Mouse (Mus musculus) CH12.LX (cell line): ENCODE data around the gene Rin3. TPM values are rescaled to one million over a fixed set of nuclear protein-coding genes. Genes with fewer than 3 reads are reported as not detected.

Source experiments
- DNase-seq: peaks from one replicate; pipeline ENCODE4 v3.0.0-alpha.2; 2013; ENCODE audit errors: extremely low read depth
- H3K27ac ChIP-seq: 2 replicates; pipeline ENCODE4 v1.5.1; 2012; ENCODE audit warnings: low read depth, mild to moderate bottlenecking, control low read depth, moderate library complexity; ENCODE audit not compliant: insufficient read depth
- H3K27me3 ChIP-seq: replicated peaks from 2 replicates; pipeline ENCODE3; 2012; ENCODE audit warnings: inconsistent platforms
- H3K36me3 ChIP-seq, 2 experiments: replicated peaks in 1 of 2; 2 replicates each; pipeline versions ENCODE3 to v1.6.1; 2012; ENCODE audit warnings: inconsistent platforms in 1 of 2, low read length in 1 of 2, mild to moderate bottlenecking in 1 of 2, mixed read lengths in 1 of 2, moderate library complexity in 1 of 2; ENCODE audit not compliant: control insufficient read depth in 1 of 2, insufficient read depth in 1 of 2
- H3K4me1 ChIP-seq, 2 experiments: 2 replicates each; pipeline ENCODE4 v1.6.1; 2012; ENCODE audit warnings: inconsistent platforms in 1 of 2, moderate library complexity in 1 of 2; ENCODE audit not compliant: insufficient read depth in 2 of 2, control insufficient read depth in 1 of 2
- H3K4me2 ChIP-seq: 2 replicates; pipeline ENCODE4 v1.6.1; 2012; ENCODE audit warnings: low read depth, mild to moderate bottlenecking, control low read depth; ENCODE audit not compliant: poor library complexity, insufficient read depth, severe bottlenecking
- H3K4me3 ChIP-seq, 3 experiments: fragments of 150-350 bp in 1 of 3; sonication (generic) in 1 of 3; replicated peaks in 1 of 3; 2 replicates each; pipeline versions ENCODE3 to v1.5.1; 2011 to 2012; ENCODE audit warnings: low read depth in 2 of 3, low read length in 2 of 3, mild to moderate bottlenecking in 2 of 3, moderate library complexity in 2 of 3, control low read depth in 1 of 3, improper control_type of control experiment in 1 of 3, inconsistent platforms in 1 of 3, mixed read lengths in 1 of 3; ENCODE audit not compliant: poor library complexity in 1 of 3
- H3K79me2 ChIP-seq: replicated peaks from 2 replicates; pipeline ENCODE4 v1.6.1; 2012; ENCODE audit warnings: mild to moderate bottlenecking, moderate library complexity; ENCODE audit not compliant: control insufficient read depth, poor library complexity, insufficient read depth, severe bottlenecking; ENCODE audit errors: extremely low read depth
- H3K9ac ChIP-seq: 2 replicates; pipeline ENCODE4 v1.6.1; 2012; ENCODE audit warnings: low read depth, mild to moderate bottlenecking, control low read depth, moderate library complexity; ENCODE audit not compliant: insufficient read depth
- H3K9me3 ChIP-seq: replicated peaks from 2 replicates; pipeline ENCODE3; 2012; ENCODE audit warnings: low read length, inconsistent platforms, mixed read lengths
- CHD2 ChIP-seq: IDR thresholded peaks from 2 replicates; pipeline ENCODE4 v1.6.1; 2011; ENCODE audit warnings: low read length, improper control_type of control experiment
- EP300 ChIP-seq: IDR thresholded peaks from 2 replicates; pipeline ENCODE4 v1.6.1; 2011; ENCODE audit warnings: low read length, improper control_type of control experiment
- GABPA ChIP-seq: IDR thresholded peaks from 2 replicates; pipeline ENCODE4 v1.6.1; 2012; ENCODE audit warnings: low read depth, low read length, improper control_type of control experiment, inconsistent platforms; ENCODE audit not compliant: insufficient replicate concordance
- IRF4 ChIP-seq: IDR thresholded peaks from 2 replicates; pipeline ENCODE4 v1.6.1; 2014; ENCODE audit warnings: low read depth, mild to moderate bottlenecking, inconsistent platforms, low read length, improper control_type of control experiment
- JUND ChIP-seq: conservative IDR thresholded peaks from 2 replicates; pipeline ENCODE4 v1.6.1; 2011; ENCODE audit warnings: low read depth, low read length, improper control_type of control experiment
- KAT2A ChIP-seq: IDR thresholded peaks from 2 replicates; pipeline ENCODE4 v1.6.1; 2012; ENCODE audit warnings: low read length, improper control_type of control experiment, inconsistent platforms; ENCODE audit not compliant: insufficient replicate concordance
- MAX ChIP-seq: IDR thresholded peaks from 2 replicates; pipeline ENCODE4 v1.6.1; 2011; ENCODE audit warnings: low read length, improper control_type of control experiment
- POLR2AphosphoS2 ChIP-seq: IDR thresholded peaks from 2 replicates; pipeline ENCODE4 v1.6.1; 2011; ENCODE audit warnings: low read depth, low read length, improper control_type of control experiment
- RAD21 ChIP-seq: IDR thresholded peaks from 2 replicates; pipeline ENCODE4 v1.6.1; 2011; ENCODE audit warnings: low read depth, mild to moderate bottlenecking, low read length, improper control_type of control experiment, moderate library complexity
- RCOR1 ChIP-seq: conservative IDR thresholded peaks from 2 replicates; pipeline ENCODE4 v1.6.1; 2012; ENCODE audit warnings: low read depth, mild to moderate bottlenecking, inconsistent platforms, low read length, improper control_type of control experiment
- SIN3A ChIP-seq: IDR thresholded peaks from 2 replicates; pipeline ENCODE4 v1.6.1; 2012; ENCODE audit warnings: low read length, improper control_type of control experiment, inconsistent platforms
- TBP ChIP-seq: conservative IDR thresholded peaks from 2 replicates; pipeline ENCODE4 v1.6.1; 2011; ENCODE audit warnings: low read depth, low read length, improper control_type of control experiment
- TCF12 ChIP-seq: IDR thresholded peaks from 2 replicates; pipeline ENCODE4 v1.6.1; 2014; ENCODE audit warnings: low read depth, mild to moderate bottlenecking, inconsistent platforms, low read length, improper control_type of control experiment
- UBTF ChIP-seq: IDR thresholded peaks from 2 replicates; pipeline ENCODE4 v1.6.1; 2012; ENCODE audit warnings: low read depth, mild to moderate bottlenecking, inconsistent platforms, low read length, improper control_type of control experiment, moderate library complexity
- USF1 ChIP-seq: IDR thresholded peaks from 2 replicates; pipeline ENCODE4 v1.6.1; 2014; ENCODE audit warnings: low read depth, mild to moderate bottlenecking, inconsistent platforms, low read length, improper control_type of control experiment
- ZC3H11A ChIP-seq: IDR thresholded peaks from 2 replicates; pipeline ENCODE4 v1.6.1; 2012; ENCODE audit warnings: low read depth, mild to moderate bottlenecking, inconsistent platforms, low read length, improper control_type of control experiment
- ZKSCAN1 ChIP-seq: IDR thresholded peaks from 2 replicates; pipeline ENCODE4 v1.6.1; 2012; ENCODE audit warnings: low read depth, inconsistent platforms, low read length, improper control_type of control experiment, borderline replicate concordance
- dilution Hi-C: fragments of 300-500 bp; cut with MboI; formaldehyde crosslinking; loops from 2 replicates; pipeline ENCODE4 v1.14.3; 2020; ENCODE audit warnings: low sequenced_read_pairs; ENCODE audit not compliant: extremely low pct_unique_long_range_greater_than_20kb, extremely low pct_ligation_motif_present
- in situ Hi-C: fragments of 300-500 bp; cut with MboI; formaldehyde crosslinking; loops from 3 replicates; pipeline ENCODE4 v1.14.3; 2019; ENCODE audit warnings: low sequenced_read_pairs, low pct_ligation_motif_present, low pct_unique_long_range_greater_than_20kb, mixed read lengths
- polyA plus RNA-seq: library from polyadenylated mRNA; unstranded; fragments of >175 nt; gene quantifications from 2 replicates; pipeline ENCODE4 v1.2.1, GENCODE M21; 2012; ENCODE audit warnings: low read depth; ENCODE audit not compliant: insufficient read length
- total RNA-seq, 2 experiments: library from RNA; depleted of rRNA; stranded (reverse); fragments of 300-350 nt in 1 of 2; fragments of >200 nt in 1 of 2; gene quantifications; 2 replicates each; pipeline ENCODE4 v1.2.3; 2012 to 2014

Rin3 gene
- total and polyA plus RNA-seq, 3 experiments, result 2.4 to 10.0 (median 8.4) TPM

GRCm38 (mm10) chr12:102395998-102396991, 113.4 kb downstream of the Rin3 start:
- TF ChIP-seq ZC3H11A (no peak), TCF12 (no peak), ZKSCAN1 (no peak)
- TF ChIP-seq, all 38 proteins: peak for 0
- dilution Hi-C loops, result no loop called here
- Histone ChIP-seq H3K36me3 (peaks cover 55 to 92% of the 10 kb centered on the region in 2 experiments), H3K4me3 (no peak overlapping the region), H3K9me3 (no peaks in the 10 kb centered on the region), H3K4me1 (no peaks in the 10 kb centered on the region), H3K27me3 (no peaks in the 10 kb centered on the region), H3K27ac (no peak overlapping the region), H3K79me2 (no peaks in the 10 kb centered on the region), H3K4me2 (no peak overlapping the region), H3K9ac (no peak overlapping the region)
- DNase-seq, result no peak
- in situ Hi-C loops, result loop anchor here (5.0 kb wide), 1 partner anchor 56 kb away; no protein-coding TSS in a partner anchor

DNA sequence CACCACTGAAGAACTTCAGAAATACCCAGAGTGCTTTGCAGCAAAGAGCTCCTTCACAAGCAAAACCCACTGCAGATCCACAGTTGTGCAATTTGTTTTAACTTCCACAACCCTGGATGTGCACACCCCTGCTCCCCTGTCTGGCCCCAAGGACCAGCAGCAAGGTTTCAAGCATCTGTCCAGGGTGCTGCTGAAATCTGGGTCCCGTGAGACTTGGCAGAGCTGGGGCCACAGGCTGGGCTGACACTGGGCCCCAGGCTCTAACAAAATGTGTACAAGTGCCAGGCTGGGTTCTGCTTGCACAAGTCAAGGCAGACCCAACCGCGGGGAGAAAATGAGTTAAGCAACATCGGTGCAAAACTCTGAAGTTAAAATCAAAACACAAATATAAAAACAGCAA, 115.7 kb downstream of the Rin3 start:
- Histone ChIP-seq H3K9ac (no peak overlapping the region), H3K4me3 (no peak overlapping the region), H3K27me3 (no peaks in the 10 kb centered on the region), H3K9me3 (no peaks in the 10 kb centered on the region), H3K4me2 (no peak overlapping the region), H3K36me3 (peaks cover 51 to 94% of the 10 kb centered on the region in 2 experiments), H3K4me1 (no peaks in the 10 kb centered on the region), H3K79me2 (no peaks in the 10 kb centered on the region), H3K27ac (no peak overlapping the region)
- no peak for TF ChIP-seq GABPA
- no peak for TF ChIP-seq POLR2AphosphoS2
- no peak for TF ChIP-seq RAD21
- TF ChIP-seq JUND, result no peak
- TF ChIP-seq KAT2A, result no peak
- no peak for TF ChIP-seq TBP
- no peak for TF ChIP-seq TCF12
- no peak for TF ChIP-seq SIN3A
- TF ChIP-seq MAX, result no peak
- no peak for TF ChIP-seq UBTF
- no peak for TF ChIP-seq USF1
- TF ChIP-seq EP300, result no peak
- TF ChIP-seq CHD2, result no peak
- no peak for TF ChIP-seq IRF4
- TF ChIP-seq RCOR1, result no peak
- dilution Hi-C loops, result no loop called here
- in situ Hi-C loops, result loop anchor here (5.0 kb wide), 1 partner anchor 54 kb away; no protein-coding TSS in a partner anchor
- no peak for DNase-seq
